Mouse (Mus musculus) E14TG2a.4 (cell line): ENCODE data around the gene Slco6d1.

ENCODE experiments used
- H3K27me3 ChIP-seq: 2 replicates; pipeline ENCODE4 v1.6.1; 2014; ENCODE audit warnings: low read length, control low read depth; ENCODE audit not compliant: insufficient read depth
- H3K36me3 ChIP-seq: 2 replicates; pipeline ENCODE4 v1.6.1; 2014; ENCODE audit warnings: low read length, control low read depth; ENCODE audit not compliant: insufficient read depth
- H3K4me1 ChIP-seq: replicated peaks from 2 replicates; pipeline ENCODE4 v1.6.1; 2014; ENCODE audit warnings: low read depth, low read length, control low read depth
- H3K4me3 ChIP-seq: replicated peaks from 2 replicates; pipeline ENCODE4 v1.5.1; 2014; ENCODE audit warnings: mild to moderate bottlenecking, low read length
- H3K9me3 ChIP-seq: 2 replicates; pipeline ENCODE4 v1.6.1; 2014; ENCODE audit warnings: low read length, control low read depth
- CTCF ChIP-seq: conservative IDR thresholded peaks from 2 replicates; pipeline ENCODE4 v1.5.1; 2014; ENCODE audit warnings: low read length
- NANOG ChIP-seq: IDR thresholded peaks from 2 replicates; pipeline ENCODE4 v1.6.1; 2014; ENCODE audit warnings: borderline replicate concordance, low read length, mixed read lengths
- POU5F1 ChIP-seq: IDR thresholded peaks from 2 replicates; pipeline ENCODE4 v1.6.1; 2014; ENCODE audit warnings: low read length, borderline replicate concordance

Slco6d1 gene

GRCm38 (mm10) chr1:98545372-98545771 lies 124.4 kb downstream of the Slco6d1 start:
- Histone ChIP-seq H3K4me3 (no peak overlapping the region), H3K4me1 (no peaks in the 10 kb centered on the region), H3K27me3 (no peaks in the 10 kb centered on the region), H3K36me3 (no peaks in the 10 kb centered on the region), H3K9me3 (no peaks in the 10 kb centered on the region; the same call in 1 of the 2 replicates)
- no peak for TF ChIP-seq NANOG
- TF ChIP-seq CTCF, result no peak
- TF ChIP-seq POU5F1, result no peak

- Histone ChIP-seq H3K27me3 (no peaks in the 10 kb centered on the region), H3K9me3 (no peaks in the 10 kb centered on the region), H3K4me1 (no peaks in the 10 kb centered on the region), H3K4me3 (no peak overlapping the region), H3K36me3 (no peaks in the 10 kb centered on the region)
- TF ChIP-seq POU5F1, result no peak
- no peak for TF ChIP-seq CTCF
- TF ChIP-seq NANOG, result no peak
These were observed 133.5 kb downstream of the Slco6d1 start for GRCm38 (mm10) chr1:98554388-98554787.

GRCm38 (mm10) chr1:98565701-98566100 lies 144.8 kb downstream of the Slco6d1 start:
- H3K36me3 ChIP-seq, result no peaks in the 10 kb centered on the region
- TF ChIP-seq CTCF (no peak), POU5F1 (no peak), NANOG (no peak)
- H3K4me1 ChIP-seq, result no peaks in the 10 kb centered on the region
- no peak overlapping the region for H3K4me3 ChIP-seq
- no peaks in the 10 kb centered on the region for H3K27me3 ChIP-seq
- H3K9me3 ChIP-seq, result no peaks in the 10 kb centered on the region
